Mouse (Mus musculus): Measurements from ENCODE around the gene Eif5a.

DNA sequence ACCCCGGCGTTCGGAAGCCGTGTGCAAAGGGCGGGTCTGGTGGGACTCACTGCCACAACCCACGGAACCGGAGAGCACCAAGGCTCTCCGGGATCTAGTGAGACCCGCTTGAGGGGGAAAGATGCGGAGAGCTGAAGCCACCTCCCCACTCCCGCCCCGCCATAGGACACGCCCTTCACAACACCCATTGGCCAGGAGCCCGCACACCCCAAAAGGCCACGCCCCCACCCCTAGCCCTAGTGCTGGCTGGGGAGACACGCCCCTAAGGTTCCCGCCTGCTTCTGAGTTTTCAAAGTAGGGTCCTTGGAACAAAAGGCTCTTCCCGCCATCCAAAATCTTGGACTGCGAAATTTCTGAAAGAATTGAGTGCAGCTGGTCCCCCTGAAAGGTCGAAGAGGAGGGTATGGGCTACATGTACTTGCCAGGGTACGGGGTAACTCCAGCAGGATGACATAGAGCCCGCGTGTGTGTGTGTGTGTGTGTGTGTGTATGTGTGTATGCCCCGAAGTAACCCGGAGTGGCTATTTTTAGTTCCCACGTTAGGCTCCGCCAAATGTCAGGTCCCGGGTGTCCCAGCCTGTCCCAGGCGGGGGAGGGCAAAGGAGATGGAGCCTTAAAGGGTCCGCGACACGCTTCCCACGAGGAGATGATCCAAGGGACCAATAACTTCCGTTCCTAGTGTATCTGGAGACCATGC, 26.5 kb upstream of the Eif5a start, which contains the start of gene Slc2a4:
- TF ChIP-seq CTCF (IDR thresholded peaks at IDR 0.05; ENCODE audit: borderline replicate concordance, insufficient read depth, low read length): no peak
- TF ChIP-seq POLR2A (IDR thresholded peaks at IDR 0.05; ENCODE audit: low read depth, low read length): peak; percentile 52; the same call in 1 of the 2 replicates
